Mouse (Mus musculus) forebrain, postnatal 0 days (tissue): Measurements from ENCODE around the gene Txnrd2. TPM values are rescaled to one million over a fixed set of nuclear protein-coding genes. Genes with fewer than 3 reads are reported as not detected.

Experiments
- ATAC-seq: fragments of 200-750 bp; cut with Nextera tagmentation; 2 replicates; pipeline ENCODE4 v1.8.0; 2017; ENCODE audit warnings: mild to moderate bottlenecking, moderate library complexity
- DNase-seq: peaks from one replicate; pipeline ENCODE4 v3.0.0-alpha.2; 2015
- H3K27ac ChIP-seq: fragments of 300-500 bp; sonication (generic); 2 replicates; pipeline ENCODE4 v1.5.1; 2014; ENCODE audit warnings: low read depth, mild to moderate bottlenecking, antibody characterized with exemption, low read length, moderate library complexity, mixed read lengths
- H3K27me3 ChIP-seq: fragments of 300-500 bp; sonication (generic); 2 replicates; pipeline ENCODE4 v1.6.1; 2014; ENCODE audit warnings: mild to moderate bottlenecking, low read length, mixed read lengths; ENCODE audit not compliant: insufficient read depth
- H3K36me3 ChIP-seq: fragments of 300-500 bp; sonication (generic); 2 replicates; pipeline ENCODE4 v1.6.1; 2014; ENCODE audit warnings: mild to moderate bottlenecking, moderate library complexity; ENCODE audit not compliant: insufficient read depth
- H3K4me1 ChIP-seq: fragments of 300-500 bp; sonication (generic); 2 replicates; pipeline ENCODE4 v1.6.1; 2014; ENCODE audit warnings: antibody characterized with exemption; ENCODE audit not compliant: insufficient read depth
- H3K4me2 ChIP-seq: fragments of 300-500 bp; sonication (generic); 2 replicates; pipeline ENCODE4 v1.6.1; 2014; ENCODE audit warnings: low read depth, mild to moderate bottlenecking, moderate library complexity
- H3K4me3 ChIP-seq: fragments of 300-500 bp; sonication (generic); 2 replicates; pipeline ENCODE4 v1.5.1; 2014; ENCODE audit warnings: low read depth, low read length, mixed read lengths
- H3K9ac ChIP-seq: fragments of 300-500 bp; sonication (generic); 2 replicates; pipeline ENCODE4 v1.6.1; 2014; ENCODE audit warnings: mild to moderate bottlenecking
- H3K9me3 ChIP-seq: fragments of 300-500 bp; sonication (generic); 2 replicates; pipeline ENCODE4 v1.6.1; 2016; ENCODE audit warnings: low read length
- CTCF ChIP-seq: sonication (generic); IDR thresholded peaks from 2 replicates; pipeline ENCODE4 v1.5.1; 2016; ENCODE audit warnings: antibody characterized with exemption, control low read depth, low read depth
- WGBS: fragments of 180-500 bp; shearing (Covaris S2); extraction: QIAGEN DNeasy Blood & Tissue Kit; methylation state at CpG from one replicate; pipeline ENCODE4 v1.1.7; 2014; 5-methylcytosine and 5-hydroxymethylcytosine counted together
- polyA plus RNA-seq: library from polyadenylated mRNA; unstranded; fragments of >200 nt; fragmentation: Nextera tagmentation; extraction: Ambion mirVana; gene quantifications from 2 replicates; pipeline ENCODE4 v1.2.1, GENCODE M21; 2015
- total RNA-seq: library from RNA; depleted of rRNA; stranded (reverse); fragments of >200 nt; gene quantifications from 2 replicates; pipeline ENCODE4 v1.2.3, GENCODE M21; 2014

The Txnrd2 gene
- total and polyA plus RNA-seq, 2 experiments from 2014 or later, result 9.7 to 34.4 TPM

DNA sequence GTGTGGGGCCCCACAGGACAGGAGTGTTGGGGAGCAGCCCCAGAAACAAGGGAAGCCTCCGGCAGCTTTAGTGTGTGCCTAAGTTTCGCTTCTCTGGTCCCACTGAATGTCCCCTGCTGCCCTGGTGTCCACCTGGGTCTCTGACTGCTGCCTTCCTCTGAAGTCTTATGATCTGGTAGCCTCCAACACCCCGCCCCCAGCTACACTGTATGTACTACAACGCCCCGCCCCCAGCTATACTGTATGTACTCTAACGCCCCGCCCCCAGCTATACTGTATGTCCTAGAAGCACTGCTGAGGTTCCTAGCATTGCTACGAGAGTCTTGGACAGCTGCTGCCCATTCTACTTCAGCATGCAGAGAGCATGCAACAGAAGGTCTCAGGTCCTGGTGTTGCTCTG, 46.8 kb downstream of the Txnrd2 start:
- Histone ChIP-seq H3K9me3 (no peaks in the 10 kb centered on the region), H3K4me1 (no peaks in the 10 kb centered on the region), H3K27me3 (no peaks in the 10 kb centered on the region), H3K4me3 (no peak overlapping the region), H3K4me2 (no peak overlapping the region), H3K9ac (no peak overlapping the region), H3K36me3 (no peaks in the 10 kb centered on the region; the same call in 1 of the 2 replicates), H3K27ac (no peak overlapping the region)
- 95% methylated on average over 8 of the region's 8 CpGs for WGBS
- no peak for DNase-seq
- no peak for ATAC-seq
- TF ChIP-seq CTCF, result no peak

DNA sequence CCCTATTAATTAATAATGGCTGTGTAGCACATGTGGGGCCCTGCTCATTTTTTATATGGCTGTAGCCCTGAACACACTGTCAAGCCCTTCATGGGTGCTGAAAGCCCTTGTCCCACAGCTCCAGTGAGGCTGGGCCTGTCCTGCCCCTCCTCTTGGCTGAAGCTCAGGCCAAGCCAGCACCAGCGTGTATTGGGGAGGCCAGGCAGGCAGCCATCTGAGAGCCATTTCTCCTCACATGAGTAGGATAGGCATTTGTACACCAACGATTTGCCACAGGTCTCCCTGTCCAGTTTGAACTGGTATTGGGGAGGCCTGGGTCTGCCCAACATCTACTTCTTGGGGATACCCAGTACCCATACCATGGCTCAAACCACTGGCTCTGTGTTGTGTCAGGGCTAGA, 47.8 kb downstream of the Txnrd2 start:
- no peaks in the 10 kb centered on the region for H3K27me3 ChIP-seq
- TF ChIP-seq CTCF, result no peak
- no peak for DNase-seq
- WGBS, result 83% methylated on average over 2 of the region's 2 CpGs
- no peak overlapping the region for H3K4me2 ChIP-seq
- H3K9ac ChIP-seq, result no peak overlapping the region
- no peaks in the 10 kb centered on the region for H3K9me3 ChIP-seq
- no peak overlapping the region for H3K4me3 ChIP-seq
- no peak overlapping the region for H3K27ac ChIP-seq
- ATAC-seq, result no peak
- H3K36me3 ChIP-seq, result no peaks in the 10 kb centered on the region; the same call in 1 of the 2 replicates
- no peaks in the 10 kb centered on the region for H3K4me1 ChIP-seq

DNA sequence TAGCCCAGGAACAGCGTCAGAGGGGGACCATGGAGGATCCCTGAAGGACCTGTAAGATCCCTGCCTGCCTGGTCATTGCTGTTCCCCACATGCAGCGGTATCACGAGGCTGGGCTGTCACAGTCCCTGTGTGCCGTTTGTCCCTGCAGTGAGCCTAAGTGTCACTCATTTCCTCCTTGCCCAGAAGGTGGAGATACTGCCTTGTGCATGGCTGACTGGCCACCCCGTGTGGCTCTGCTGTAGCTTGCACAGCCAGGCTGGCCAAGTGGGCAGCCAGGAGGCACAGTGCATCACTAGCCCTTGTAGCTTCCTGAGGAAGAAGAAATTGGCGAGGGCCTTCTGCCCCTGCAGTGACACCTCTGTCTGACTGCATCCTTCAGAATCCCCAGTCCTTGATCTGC, 51.8 kb downstream of the Txnrd2 start:
- Histone ChIP-seq H3K27ac (no peak overlapping the region), H3K9me3 (no peaks in the 10 kb centered on the region), H3K27me3 (no peaks in the 10 kb centered on the region), H3K9ac (no peak overlapping the region), H3K4me2 (no peak overlapping the region), H3K4me1 (no peaks in the 10 kb centered on the region), H3K4me3 (no peak overlapping the region), H3K36me3 (no peaks in the 10 kb centered on the region)
- TF ChIP-seq CTCF, result peak; percentile 23
- ATAC-seq, result no peak
- no peak for DNase-seq
- WGBS, result 66% methylated on average over 6 of the region's 6 CpGs

DNA sequence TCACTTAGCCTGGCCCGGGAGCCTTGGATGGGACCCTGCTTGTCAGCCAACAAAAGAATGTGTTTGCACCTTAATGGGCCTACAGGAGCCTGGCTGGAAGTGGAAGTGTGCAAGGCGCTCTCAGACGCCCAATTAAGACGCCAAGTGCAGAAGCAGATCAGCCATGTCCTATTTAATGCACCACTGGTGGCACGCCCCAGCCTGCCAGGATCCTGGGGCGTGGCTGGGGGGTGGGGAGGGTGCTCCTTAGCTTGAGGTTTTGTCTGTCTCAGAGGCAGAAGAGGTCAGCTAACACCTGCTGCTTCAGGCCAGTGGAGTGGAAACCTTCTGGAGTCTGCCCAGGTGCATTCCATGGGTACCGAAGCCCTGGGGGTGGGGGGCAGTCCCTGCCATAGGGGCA, 53.5 kb downstream of the Txnrd2 start:
- Histone ChIP-seq H3K4me3 (no peak overlapping the region), H3K9me3 (no peaks in the 10 kb centered on the region), H3K4me2 (no peak overlapping the region), H3K36me3 (no peaks in the 10 kb centered on the region), H3K27me3 (no peaks in the 10 kb centered on the region), H3K27ac (no peak overlapping the region), H3K9ac (no peak overlapping the region), H3K4me1 (no peaks in the 10 kb centered on the region)
- DNase-seq (no peak), ATAC-seq (no peak)
- WGBS, result 30% methylated on average over 7 of the region's 7 CpGs
- TF ChIP-seq CTCF, result no peak

DNA sequence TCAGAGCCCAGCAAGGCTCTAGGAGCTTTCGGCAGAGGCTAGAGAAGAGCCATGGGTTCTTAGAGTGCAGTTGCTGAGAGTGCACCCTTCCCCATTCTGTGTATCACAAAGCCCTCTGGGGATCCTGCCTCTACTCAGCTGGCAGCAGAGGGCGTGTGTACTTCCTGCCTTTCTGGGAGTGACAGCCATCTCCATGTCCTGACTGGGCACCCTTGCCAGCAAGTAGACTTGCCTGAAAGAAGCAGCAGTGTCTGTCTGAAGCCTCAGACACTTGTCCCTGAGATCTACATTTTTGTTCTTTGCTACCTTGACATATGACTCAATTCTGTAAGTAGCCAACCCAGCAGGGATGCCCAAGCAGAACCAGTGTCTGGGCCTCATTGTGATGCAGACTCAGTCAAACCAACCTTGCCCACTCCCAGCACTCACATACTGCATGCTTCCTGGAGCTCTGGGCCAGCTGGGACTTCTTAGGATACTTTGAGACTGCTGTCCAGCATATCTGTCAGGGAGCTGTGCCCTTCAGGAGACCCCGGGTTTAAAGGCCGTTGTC, 54.8 kb downstream of the Txnrd2 start:
- Histone ChIP-seq H3K4me1 (no peaks in the 10 kb centered on the region), H3K4me2 (no peak overlapping the region), H3K4me3 (no peak overlapping the region), H3K9ac (no peak overlapping the region), H3K9me3 (no peaks in the 10 kb centered on the region), H3K27ac (no peak overlapping the region), H3K27me3 (no peaks in the 10 kb centered on the region), H3K36me3 (no peaks in the 10 kb centered on the region)
- no peak for TF ChIP-seq CTCF
- WGBS, result 65% methylated on average over 4 of the region's 4 CpGs
- ATAC-seq, result no peak
- DNase-seq, result no peak

DNA sequence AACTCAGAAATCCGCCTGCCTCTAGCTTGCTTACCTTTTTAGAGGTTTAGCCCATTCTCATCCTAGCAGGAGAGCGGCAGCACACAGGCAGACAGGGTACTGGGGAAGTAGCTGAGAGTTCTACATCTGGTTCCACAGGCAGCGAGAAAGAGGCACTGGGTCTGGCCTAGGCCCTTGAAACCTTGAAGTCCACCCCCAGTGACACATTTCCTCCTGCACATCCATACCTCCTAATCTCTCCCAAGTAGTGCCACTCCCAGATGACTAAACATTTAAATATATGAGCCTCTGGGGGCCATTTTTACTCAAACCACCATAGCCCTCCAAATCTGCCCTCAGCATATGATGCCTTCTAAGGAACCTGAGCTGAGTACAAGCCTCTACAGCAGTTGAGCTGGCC, 56.2 kb downstream of the Txnrd2 start:
- no peak for TF ChIP-seq CTCF
- Histone ChIP-seq H3K27ac (no peak overlapping the region), H3K36me3 (no peaks in the 10 kb centered on the region), H3K4me3 (no peak overlapping the region), H3K9me3 (no peaks in the 10 kb centered on the region), H3K27me3 (no peaks in the 10 kb centered on the region), H3K4me2 (no peak overlapping the region), H3K4me1 (no peaks in the 10 kb centered on the region), H3K9ac (no peak overlapping the region)
- no peak for ATAC-seq
- 86% methylated on average over 3 of the region's 3 CpGs for WGBS
- DNase-seq, result no peak

DNA sequence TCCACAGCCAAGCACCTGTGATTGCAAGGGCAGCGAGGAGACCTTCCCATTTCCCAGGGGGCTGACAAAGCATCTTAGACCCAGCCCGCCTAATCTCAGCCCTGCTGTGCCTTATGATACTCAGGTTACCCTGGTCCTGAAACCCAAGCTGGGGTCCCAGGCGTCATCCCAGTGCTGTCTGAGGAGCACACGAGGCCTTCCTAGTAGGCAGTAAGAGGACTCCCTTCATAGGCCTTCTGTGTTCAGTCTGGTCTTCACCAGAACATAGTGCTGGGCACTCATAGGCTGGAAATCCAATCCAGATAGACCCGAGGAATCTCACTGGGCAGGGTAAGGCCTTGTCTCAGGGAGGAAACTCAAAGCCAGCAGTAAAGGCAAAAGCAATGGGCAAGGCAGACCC, 57.7 kb downstream of the Txnrd2 start:
- no peak for DNase-seq
- ATAC-seq, result no peak
- 67% methylated on average over 5 of the region's 5 CpGs for WGBS
- Histone ChIP-seq H3K9me3 (no peaks in the 10 kb centered on the region), H3K27me3 (no peaks in the 10 kb centered on the region), H3K36me3 (no peaks in the 10 kb centered on the region), H3K4me3 (no peak overlapping the region), H3K9ac (no peak overlapping the region), H3K4me1 (no peaks in the 10 kb centered on the region), H3K27ac (no peak overlapping the region), H3K4me2 (no peak overlapping the region)
- no peak for TF ChIP-seq CTCF

DNA sequence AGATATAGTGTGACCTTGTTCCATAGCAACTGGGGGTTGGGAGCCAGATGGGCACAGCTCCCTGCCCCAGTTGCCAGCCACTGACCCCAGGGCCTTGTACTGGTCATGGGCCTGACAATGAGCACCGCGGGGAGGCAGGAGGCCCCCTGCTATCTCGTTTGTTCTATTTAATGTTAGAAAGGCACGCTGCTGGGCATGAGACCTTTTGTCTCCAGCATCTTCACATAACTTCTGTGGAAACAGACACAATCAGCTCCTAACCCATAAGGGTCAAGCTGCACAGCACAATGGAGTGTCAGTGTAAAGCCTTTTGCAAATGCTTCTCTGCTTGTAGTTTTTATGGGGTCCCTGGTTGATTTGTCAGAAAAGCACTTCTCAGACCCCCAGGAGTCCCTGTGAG, 58.2 kb downstream of the Txnrd2 start:
- Histone ChIP-seq H3K27ac (no peak overlapping the region), H3K4me2 (no peak overlapping the region), H3K9ac (no peak overlapping the region), H3K27me3 (no peaks in the 10 kb centered on the region), H3K4me3 (no peak overlapping the region), H3K9me3 (no peaks in the 10 kb centered on the region), H3K36me3 (no peaks in the 10 kb centered on the region), H3K4me1 (no peaks in the 10 kb centered on the region)
- DNase-seq (no peak), ATAC-seq (no peak)
- TF ChIP-seq CTCF, result no peak
- WGBS, result 6% methylated on average over 4 of the region's 4 CpGs
